Mouse (Mus musculus) hindbrain, postnatal 0 days (tissue): ENCODE data around the gene Rdh19. TPM values are rescaled to one million over a fixed set of nuclear protein-coding genes. Genes with fewer than 3 reads are reported as not detected.

Source experiments
- ATAC-seq: fragments of 200-750 bp; cut with Nextera tagmentation; 2 replicates; pipeline ENCODE4 v1.8.0; 2017; ENCODE audit warnings: mild to moderate bottlenecking, moderate TSS enrichment, moderate library complexity
- DNase-seq: peaks from one replicate; pipeline ENCODE4 v3.0.0-alpha.2; 2015; ENCODE audit warnings: low spot score
- H3K27ac ChIP-seq: fragments of 300-500 bp; sonication (generic); 2 replicates; pipeline ENCODE4 v1.5.1; 2014; ENCODE audit warnings: mild to moderate bottlenecking
- H3K27me3 ChIP-seq: fragments of 300-500 bp; sonication (generic); 2 replicates; pipeline ENCODE4 v1.6.1; 2014; ENCODE audit warnings: low read length, mixed read lengths; ENCODE audit not compliant: insufficient read depth
- H3K36me3 ChIP-seq: fragments of 300-500 bp; sonication (generic); 2 replicates; pipeline ENCODE4 v1.6.1; 2014; ENCODE audit warnings: low read length, mixed read lengths; ENCODE audit not compliant: insufficient read depth
- H3K4me1 ChIP-seq: fragments of 300-500 bp; sonication (generic); 2 replicates; pipeline ENCODE4 v1.6.1; 2014; ENCODE audit warnings: antibody characterized with exemption, low read length, mixed read lengths; ENCODE audit not compliant: insufficient read depth
- H3K4me2 ChIP-seq: fragments of 300-500 bp; sonication (generic); 2 replicates; pipeline ENCODE4 v1.6.1; 2014; ENCODE audit warnings: low read depth, mild to moderate bottlenecking, low read length, moderate library complexity, mixed read lengths
- H3K4me3 ChIP-seq: fragments of 300-500 bp; sonication (generic); 2 replicates; pipeline ENCODE4 v1.5.1; 2014; ENCODE audit warnings: low read length
- H3K9ac ChIP-seq: fragments of 300-500 bp; sonication (generic); replicated peaks from 2 replicates; pipeline ENCODE4 v1.6.1; 2014; ENCODE audit warnings: mild to moderate bottlenecking, low read length, moderate library complexity, mixed read lengths
- H3K9me3 ChIP-seq: fragments of 300-500 bp; sonication (generic); 2 replicates; pipeline ENCODE4 v1.6.1; 2016; ENCODE audit warnings: low read length, mixed read lengths
- CTCF ChIP-seq: IDR thresholded peaks from 2 replicates; pipeline ENCODE4 v1.5.1; 2016; ENCODE audit warnings: antibody characterized with exemption, control low read depth, low read depth
- WGBS: fragments of 180-500 bp; shearing (Covaris S2); extraction: QIAGEN DNeasy Blood & Tissue Kit; methylation state at CpG from one replicate; pipeline ENCODE4 v1.1.7; 2014; 5-methylcytosine and 5-hydroxymethylcytosine counted together
- polyA plus RNA-seq: library from polyadenylated mRNA; unstranded; fragments of >200 nt; fragmentation: Nextera tagmentation; extraction: Ambion mirVana; gene quantifications from 2 replicates; pipeline ENCODE4 v1.2.1, GENCODE M21; 2015
- total RNA-seq: library from RNA; depleted of rRNA; stranded (reverse); fragments of >200 nt; gene quantifications from 2 replicates; pipeline ENCODE4 v1.2.3, GENCODE M21; 2014; rRNA removed

Rdh19 gene
- total and polyA plus RNA-seq, 2 experiments from 2014 or later = not detected

DNA sequence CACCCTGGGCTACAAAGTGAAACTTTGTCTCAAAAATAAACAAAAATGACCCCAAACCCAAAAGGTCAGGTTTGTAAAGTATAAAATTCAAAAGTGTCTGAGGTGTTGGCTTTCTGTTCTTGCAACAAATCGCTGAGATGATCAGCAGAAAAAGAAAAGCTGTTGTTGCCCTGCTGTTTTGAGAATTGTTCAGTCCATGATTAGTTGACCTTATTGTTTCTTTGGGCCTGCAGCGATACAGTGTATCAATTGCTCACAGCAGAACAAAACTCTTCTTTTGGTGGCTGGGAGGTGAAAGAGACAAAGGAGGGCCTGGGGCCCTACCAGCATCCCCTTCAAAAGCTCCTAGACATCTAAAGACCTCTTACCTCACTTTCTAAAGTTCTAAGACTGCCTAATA is 56.4 kb downstream of the Rdh19 start:
- Histone ChIP-seq H3K9me3 (no peaks in the 10 kb centered on the region), H3K36me3 (no peaks in the 10 kb centered on the region), H3K9ac (no peak overlapping the region), H3K27me3 (no peaks in the 10 kb centered on the region), H3K4me1 (no peaks in the 10 kb centered on the region), H3K4me2 (no peak overlapping the region), H3K4me3 (no peak overlapping the region), H3K27ac (no peak overlapping the region)
- no peak for ATAC-seq
- TF ChIP-seq CTCF = no peak
- no peak for DNase-seq
- 47% methylated on average over 2 of the region's 2 CpGs for WGBS

GRCm38 (mm10) chr10:127907386-127907951 is 57.7 kb downstream of the Rdh19 start:
- Histone ChIP-seq H3K4me2 (no peak overlapping the region), H3K9ac (no peak overlapping the region), H3K4me3 (no peak overlapping the region), H3K27ac (no peak overlapping the region), H3K36me3 (no peaks in the 10 kb centered on the region), H3K9me3 (no peaks in the 10 kb centered on the region), H3K4me1 (no peaks in the 10 kb centered on the region), H3K27me3 (no peaks in the 10 kb centered on the region)
- ATAC-seq (no peak), DNase-seq (no peak)
- TF ChIP-seq CTCF = no peak

Other genes starting within 250 kb of the Rdh19 start
- gene Lrp1, start 228.8 kb upstream of the Rdh19 start, total RNA-seq = 245 TPM in 2 replicates
- gene Lrp1, start 228.8 kb upstream of the Rdh19 start, polyA plus RNA-seq = 73.7 and 75.5 TPM in 2 replicates
- gene Stat6, start 206.9 kb upstream of the Rdh19 start, total RNA-seq = 5.3 and 9.5 TPM in 2 replicates
- 4.7 and 5.3 TPM in 2 replicates for gene Stat6, start 206.9 kb upstream of the Rdh19 start, polyA plus RNA-seq
- 2.8 and 4.1 TPM in 2 replicates for gene Nemp1, start 183.0 kb upstream of the Rdh19 start, total RNA-seq
- 2.2 and 3.0 TPM in 2 replicates for gene Nemp1, start 183.0 kb upstream of the Rdh19 start, polyA plus RNA-seq
- 3.5 and 4.1 TPM in 2 replicates for gene Nab2, start 181.4 kb upstream of the Rdh19 start, total RNA-seq
- 1.1 and 1.6 TPM in 2 replicates for gene Nab2, start 181.4 kb upstream of the Rdh19 start, polyA plus RNA-seq
- gene Myo1a, start 144.8 kb upstream of the Rdh19 start, total RNA-seq = 0.21 and 0.36 TPM in 2 replicates
- gene Myo1a, start 144.8 kb upstream of the Rdh19 start, polyA plus RNA-seq = 0.50 and 0.53 TPM in 2 replicates
- gene Tac2, start 125.5 kb upstream of the Rdh19 start, total RNA-seq = 2.3 and 5.4 TPM in 2 replicates
- gene Tac2, start 125.5 kb upstream of the Rdh19 start, polyA plus RNA-seq = 5.6 and 6.7 TPM in 2 replicates
- gene Zbtb39, start 110.4 kb upstream of the Rdh19 start, total RNA-seq = 9.9 and 11.5 TPM in 2 replicates
- gene Zbtb39, start 110.4 kb upstream of the Rdh19 start, polyA plus RNA-seq = 2.4 and 2.5 TPM in 2 replicates
- 1.9 and 2.9 TPM in 2 replicates for gene Gpr182, start 98.2 kb upstream of the Rdh19 start, total RNA-seq
- gene Gpr182, start 98.2 kb upstream of the Rdh19 start, polyA plus RNA-seq = 2.3 TPM in 2 replicates
- 0.14 TPM in 1 of 2 replicates, not detected in the other for gene Rdh1, start 90.2 kb upstream of the Rdh19 start, total RNA-seq
- gene Rdh1, start 90.2 kb upstream of the Rdh19 start, polyA plus RNA-seq = not detected in 2 replicates
- not detected in 2 replicates for gene Rdh16f1, start 90.1 kb upstream of the Rdh19 start, total RNA-seq
- gene Rdh16f1, start 90.1 kb upstream of the Rdh19 start, polyA plus RNA-seq = 0.50 and 0.54 TPM in 2 replicates
- 0.37 and 0.50 TPM in 2 replicates for gene Rdh9, start 73.5 kb upstream of the Rdh19 start, total RNA-seq
- gene Rdh9, start 73.5 kb upstream of the Rdh19 start, polyA plus RNA-seq = 0.09 and 0.16 TPM in 2 replicates
- gene Rdh16, start 48.8 kb upstream of the Rdh19 start, total RNA-seq = 0.37 TPM in 1 of 2 replicates, not detected in the other
- 0.06 TPM in 1 of 2 replicates, not detected in the other for gene Rdh16, start 48.8 kb upstream of the Rdh19 start, polyA plus RNA-seq
- gene Rdh16f2, start 16.5 kb downstream of the Rdh19 start, total RNA-seq = not detected in 2 replicates
- gene Rdh16f2, start 16.5 kb downstream of the Rdh19 start, polyA plus RNA-seq = not detected in 2 replicates
- gene Rdh7, start 38.9 kb downstream of the Rdh19 start, total RNA-seq = not detected in 2 replicates
- not detected in 2 replicates for gene Rdh7, start 38.9 kb downstream of the Rdh19 start, polyA plus RNA-seq
- gene Sdr9c7, start 48.6 kb downstream of the Rdh19 start, total RNA-seq = not detected in 2 replicates
- not detected in 2 replicates for gene Sdr9c7, start 48.6 kb downstream of the Rdh19 start, polyA plus RNA-seq
- gene Hsd17b6, start 157.7 kb downstream of the Rdh19 start, total RNA-seq = not detected in 2 replicates
- gene Hsd17b6, start 157.7 kb downstream of the Rdh19 start, polyA plus RNA-seq = not detected in 2 replicates
- gene Prim1, start 165.2 kb downstream of the Rdh19 start, total RNA-seq = 15.2 and 19.6 TPM in 2 replicates
- gene Prim1, start 165.2 kb downstream of the Rdh19 start, polyA plus RNA-seq = 33.3 and 36.1 TPM in 2 replicates
- gene Naca, start 185.6 kb downstream of the Rdh19 start, total RNA-seq = 295 and 315 TPM in 2 replicates
- 450 and 463 TPM in 2 replicates for gene Naca, start 185.6 kb downstream of the Rdh19 start, polyA plus RNA-seq
- 81.6 and 87.7 TPM in 2 replicates for gene Ptges3, start 209.0 kb downstream of the Rdh19 start, total RNA-seq
- gene Ptges3, start 209.0 kb downstream of the Rdh19 start, polyA plus RNA-seq = 417 and 428 TPM in 2 replicates
- gene Atp5b, start 233.3 kb downstream of the Rdh19 start, total RNA-seq = 6,623 and 6,768 TPM in 2 replicates
- 2,401 and 2,438 TPM in 2 replicates for gene Atp5b, start 233.3 kb downstream of the Rdh19 start, polyA plus RNA-seq
- 14.3 and 15.0 TPM in 2 replicates for gene Baz2a, start 241.6 kb downstream of the Rdh19 start, total RNA-seq
- gene Baz2a, start 241.6 kb downstream of the Rdh19 start, polyA plus RNA-seq = 10.2 and 10.6 TPM in 2 replicates